Mouse (Mus musculus): ENCODE data around the gene Dhps. TPM values are rescaled to one million over a fixed set of nuclear protein-coding genes. Genes with fewer than 3 reads are reported as not detected.
A peak's percentile ranks its signal among the peaks of the same experiment; 100 is the strongest.

Gene Dhps
- polyA plus RNA-seq (2016; fragmentation: Nextera tagmentation; extraction: Ambion mirVana): 54.0 and 72.3 TPM in 2 replicates

DNA sequence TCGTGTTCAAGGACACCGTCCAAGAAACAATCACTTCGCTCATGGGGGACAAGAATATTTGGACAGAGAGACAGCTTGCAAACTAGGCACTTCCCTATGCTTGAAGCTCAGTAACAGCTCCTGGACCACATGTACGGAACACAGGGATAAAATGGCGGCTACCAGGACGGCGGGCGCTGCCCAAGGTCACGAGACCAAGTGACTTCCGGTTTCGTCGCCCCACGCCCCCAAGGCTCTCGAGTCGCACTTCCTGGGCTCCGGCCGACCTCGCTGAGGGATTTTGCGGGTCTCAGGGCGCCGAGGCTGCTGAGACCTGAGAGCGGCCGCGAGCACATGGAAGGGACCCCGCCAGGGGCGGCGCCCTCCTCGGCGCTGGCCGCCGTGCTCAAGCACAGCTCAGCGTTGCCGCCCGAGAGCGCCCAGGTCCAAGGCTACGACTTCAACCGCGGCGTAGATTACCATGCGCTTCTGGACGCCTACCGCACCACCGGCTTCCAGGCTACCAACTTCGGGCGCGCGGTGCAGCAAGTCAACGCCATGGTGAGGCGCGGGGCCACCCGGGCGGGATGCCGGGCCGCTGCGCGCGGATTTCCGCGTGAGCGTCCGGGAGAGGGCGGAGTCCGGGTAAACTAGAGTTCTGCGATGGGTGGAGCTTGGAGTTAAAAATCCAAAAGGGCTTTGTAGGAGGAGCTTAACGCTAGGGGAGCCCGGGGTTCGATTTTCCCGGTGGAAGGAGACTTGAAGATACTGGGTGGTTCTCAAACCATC is at the start of gene Dhps:
Gene Dhps (plus strand): TSS at position 244 of the 768 bp plus-strand sequence.
- Histone ChIP-seq H3K9me3 (no peaks in the 10 kb centered on the region), H3K4me3 (peak within 1 kb of the TSS; percentile 96), H3K4me1 (peaks cover 25% of the 10 kb centered on the region), H3K36me3 (peaks cover 44% of the 10 kb centered on the region), H3K27me3 (ENCODE audit: insufficient read depth, poor library complexity, severe bottlenecking) (no peaks in the 10 kb centered on the region), H3K27ac (peak within 1 kb of the TSS; percentile 97)
- WGBS: under 1% methylated on average over 68 of the region's 68 CpGs
- DNase-seq (ENCODE audit: low spot score): peak; percentile 96

DNA sequence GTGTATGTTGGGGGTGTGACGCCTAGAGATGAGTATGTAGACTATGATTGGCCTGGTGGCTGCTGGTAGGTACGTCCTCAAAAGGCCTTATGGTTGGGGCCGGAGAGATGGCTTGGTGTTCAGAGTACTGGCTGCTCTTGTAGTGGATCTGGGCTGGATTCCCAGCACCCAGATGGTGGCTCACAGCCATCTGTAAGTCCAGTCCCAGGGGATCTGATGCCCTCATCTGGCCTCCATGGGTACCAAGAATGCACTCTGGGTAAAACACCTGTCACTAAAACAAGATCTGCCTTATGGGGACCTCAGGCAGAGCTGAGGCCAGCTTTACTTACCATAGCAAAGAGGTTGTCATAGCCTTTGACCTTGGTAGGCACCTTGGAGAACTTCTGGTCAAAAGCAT is 47.7 kb upstream of the Dhps start:
- 95% methylated on average over 3 of the region's 3 CpGs for WGBS
- Histone ChIP-seq H3K36me3 (peaks cover 53% of the 10 kb centered on the region), H3K27me3 (ENCODE audit: insufficient read depth, poor library complexity, severe bottlenecking) (no peaks in the 10 kb centered on the region), H3K9me3 (no peaks in the 10 kb centered on the region), H3K4me1 (peaks cover 37% of the 10 kb centered on the region), H3K4me3 (0 out of 2 replicates have a peak overlapping the region, but pooled peaks have one; percentile 94), H3K27ac (no peak overlapping the region)
- no peak for DNase-seq (ENCODE audit: low spot score)

DNA sequence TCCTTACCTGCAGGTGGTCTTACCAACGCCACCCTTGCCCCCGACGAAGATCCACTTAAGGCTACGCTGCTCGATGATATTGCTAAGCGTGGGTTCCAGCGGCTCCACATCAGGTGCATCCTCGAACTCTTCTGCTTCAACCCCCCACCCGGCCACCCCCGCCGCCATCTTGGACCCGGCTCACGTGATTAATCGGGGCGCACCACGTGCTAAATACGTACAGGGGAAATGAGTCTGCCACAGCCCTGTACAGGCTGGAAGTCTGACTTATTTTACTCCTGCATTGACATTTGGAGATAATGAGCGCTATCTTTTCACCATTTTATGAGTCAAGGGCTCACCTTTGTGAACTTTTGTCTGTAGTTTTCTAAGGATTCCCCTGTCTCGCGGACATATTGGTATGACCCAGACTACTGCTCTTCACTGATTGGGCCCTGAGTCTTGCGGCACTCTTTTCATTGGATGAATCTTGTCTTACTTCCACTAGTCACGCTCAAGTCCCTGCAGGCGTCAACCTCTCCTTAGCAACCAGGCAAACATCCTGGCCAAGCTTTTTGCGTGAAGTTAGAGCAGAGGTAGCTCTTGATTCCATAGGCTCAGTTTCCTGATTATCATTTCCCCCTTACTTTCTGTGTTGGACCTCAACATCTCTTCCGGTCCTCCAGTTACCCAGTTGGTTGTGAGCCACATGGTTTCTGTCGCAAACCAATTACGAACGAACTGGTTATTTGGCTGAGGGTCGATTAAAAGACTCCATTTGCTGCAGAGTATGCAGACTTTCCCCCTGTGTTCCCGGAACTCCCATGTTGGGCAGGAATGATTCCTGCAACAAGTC is 46.2 kb upstream of the Dhps start, which contains the start of gene Asna1:
Gene Asna1 (minus strand): TSS at position 184 of the 835 bp plus-strand sequence.
- Histone ChIP-seq H3K27ac (peak within 1 kb of the TSS; percentile 96), H3K4me1 (peaks cover 45% of the 10 kb centered on the region), H3K36me3 (peaks cover 52% of the 10 kb centered on the region), H3K27me3 (ENCODE audit: insufficient read depth, poor library complexity, severe bottlenecking) (no peaks in the 10 kb centered on the region), H3K4me3 (peak within 1 kb of the TSS; percentile 94), H3K9me3 (no peaks in the 10 kb centered on the region)
- 5% methylated on average over 30 of the region's 30 CpGs for WGBS
- DNase-seq (ENCODE audit: low spot score): peak; percentile 96

GRCm38 (mm10) chr8:85026670-85027515 is 44.7 kb upstream of the Dhps start, which contains the start of gene Trir:
TSS of gene Trir (plus strand) at chr8:85026823.
- H3K4me3 ChIP-seq: peak within 1 kb of the TSS; percentile 94
- no peaks in the 10 kb centered on the region for H3K9me3 ChIP-seq
- H3K27me3 ChIP-seq (ENCODE audit: insufficient read depth, poor library complexity, severe bottlenecking): no peaks in the 10 kb centered on the region
- peaks cover 50% of the 10 kb centered on the region for H3K36me3 ChIP-seq
- H3K27ac ChIP-seq: peak within 1 kb of the TSS; percentile 96
- WGBS: under 1% methylated on average over 73 of the region's 75 CpGs
- peaks cover 45% of the 10 kb centered on the region for H3K4me1 ChIP-seq
- peak; percentile 99 for DNase-seq (ENCODE audit: low spot score)

- WGBS: under 1% methylated on average over 13 of the region's 13 CpGs
- peaks cover 45% of the 10 kb centered on the region for H3K4me1 ChIP-seq
- peaks cover 50% of the 10 kb centered on the region for H3K36me3 ChIP-seq
- H3K27ac ChIP-seq: peak overlapping the region; percentile 96
- no peaks in the 10 kb centered on the region for H3K9me3 ChIP-seq
- H3K27me3 ChIP-seq (ENCODE audit: insufficient read depth, poor library complexity, severe bottlenecking): no peaks in the 10 kb centered on the region
- H3K4me3 ChIP-seq: peak overlapping the region; percentile 94
- DNase-seq (ENCODE audit: low spot score): no peak
Observed at GRCm38 (mm10) chr8:85027516-85027855, 44.1 kb upstream of the Dhps start.

DNA sequence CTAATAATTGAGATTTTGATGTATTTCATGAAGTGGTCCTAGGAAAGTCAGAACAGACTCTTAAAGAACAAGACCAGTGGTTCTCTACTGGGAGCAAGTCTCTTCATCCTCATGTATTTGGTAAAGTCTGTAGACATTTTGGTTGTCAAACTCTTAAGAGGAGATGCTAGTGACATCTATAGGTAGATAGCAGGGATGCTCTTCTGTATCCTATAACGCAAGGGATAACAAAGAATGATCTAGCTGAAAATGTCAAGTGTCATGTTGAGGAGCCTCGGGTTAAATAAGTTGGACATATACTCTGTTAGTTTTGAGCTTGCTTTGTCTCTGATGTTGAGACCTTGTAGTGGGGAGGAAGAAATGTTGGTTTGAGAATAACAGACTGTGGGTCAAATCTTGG is 43.6 kb upstream of the Dhps start:
- H3K4me1 ChIP-seq: peaks cover 45% of the 10 kb centered on the region
- DNase-seq (ENCODE audit: low spot score): no peak
- peak overlapping the region; percentile 13; the same call in 1 of the 2 replicates for H3K27ac ChIP-seq
- 29% methylated on average over 2 of the region's 2 CpGs for WGBS
- no peaks in the 10 kb centered on the region for H3K9me3 ChIP-seq
- no peaks in the 10 kb centered on the region for H3K27me3 ChIP-seq (ENCODE audit: insufficient read depth, poor library complexity, severe bottlenecking)
- H3K4me3 ChIP-seq: peak overlapping the region; percentile 94
- peaks cover 49% of the 10 kb centered on the region for H3K36me3 ChIP-seq

- peaks cover 38% of the 10 kb centered on the region for H3K4me1 ChIP-seq
- H3K27me3 ChIP-seq (ENCODE audit: insufficient read depth, poor library complexity, severe bottlenecking): no peaks in the 10 kb centered on the region
- WGBS: 87% methylated on average over 14 of the region's 14 CpGs
- H3K9me3 ChIP-seq: no peaks in the 10 kb centered on the region
- no peak overlapping the region for H3K27ac ChIP-seq
- peaks cover 49% of the 10 kb centered on the region for H3K36me3 ChIP-seq
- H3K4me3 ChIP-seq: peak overlapping the region; percentile 94; the same call in 1 of the 2 replicates
- no peak for DNase-seq (ENCODE audit: low spot score)
Observed at GRCm38 (mm10) chr8:85029271-85029670, 42.3 kb upstream of the Dhps start.

DNA sequence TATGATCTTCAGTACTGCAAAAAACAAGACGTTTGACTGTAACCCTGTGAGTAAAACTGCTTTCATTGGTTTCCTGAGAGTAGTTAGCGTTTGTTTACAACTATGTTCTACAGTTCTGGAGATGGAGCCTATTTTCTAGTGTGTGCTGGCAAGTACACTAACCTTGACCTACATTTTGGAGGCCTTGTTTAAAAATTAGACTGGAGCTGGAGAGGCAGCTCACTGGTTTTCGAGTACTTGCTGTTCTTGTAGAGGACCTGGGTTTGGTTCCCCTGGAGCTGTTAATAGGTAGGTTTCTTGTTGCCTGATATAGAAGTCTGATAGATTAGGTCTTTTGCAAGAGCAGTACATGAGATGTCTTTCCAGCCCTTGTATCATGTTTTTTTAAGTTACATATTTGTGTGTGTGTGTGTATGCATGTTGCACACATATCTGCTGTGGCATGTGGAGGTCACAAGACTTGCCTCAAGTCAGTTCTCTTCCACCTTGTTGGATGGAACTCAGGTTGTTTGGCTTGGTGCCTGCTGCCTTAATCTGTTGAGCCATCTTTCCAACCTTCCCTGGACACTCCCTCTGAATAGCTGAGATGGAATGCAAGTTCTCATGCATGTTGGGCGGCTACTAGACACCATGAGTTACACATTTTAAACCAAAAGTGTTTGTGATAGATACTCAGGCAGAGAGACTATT is 38.8 kb upstream of the Dhps start:
- Histone ChIP-seq H3K36me3 (peaks cover 49% of the 10 kb centered on the region), H3K4me3 (no peak overlapping the region), H3K4me1 (peaks cover 32% of the 10 kb centered on the region), H3K27me3 (ENCODE audit: insufficient read depth, poor library complexity, severe bottlenecking) (no peaks in the 10 kb centered on the region), H3K9me3 (no peaks in the 10 kb centered on the region), H3K27ac (no peak overlapping the region)
- 78% methylated on average over 4 of the region's 4 CpGs for WGBS
- DNase-seq (ENCODE audit: low spot score): no peak

- no peak for DNase-seq (ENCODE audit: low spot score)
- Histone ChIP-seq H3K4me3 (no peak overlapping the region), H3K36me3 (peaks cover 49% of the 10 kb centered on the region), H3K27me3 (ENCODE audit: insufficient read depth, poor library complexity, severe bottlenecking) (no peaks in the 10 kb centered on the region), H3K9me3 (no peaks in the 10 kb centered on the region), H3K27ac (no peak overlapping the region), H3K4me1 (peaks cover 31% of the 10 kb centered on the region)
- 37% methylated on average over 1 of the region's 1 CpGs for WGBS
Observed at GRCm38 (mm10) chr8:85033867-85034266, 37.7 kb upstream of the Dhps start.

DNA sequence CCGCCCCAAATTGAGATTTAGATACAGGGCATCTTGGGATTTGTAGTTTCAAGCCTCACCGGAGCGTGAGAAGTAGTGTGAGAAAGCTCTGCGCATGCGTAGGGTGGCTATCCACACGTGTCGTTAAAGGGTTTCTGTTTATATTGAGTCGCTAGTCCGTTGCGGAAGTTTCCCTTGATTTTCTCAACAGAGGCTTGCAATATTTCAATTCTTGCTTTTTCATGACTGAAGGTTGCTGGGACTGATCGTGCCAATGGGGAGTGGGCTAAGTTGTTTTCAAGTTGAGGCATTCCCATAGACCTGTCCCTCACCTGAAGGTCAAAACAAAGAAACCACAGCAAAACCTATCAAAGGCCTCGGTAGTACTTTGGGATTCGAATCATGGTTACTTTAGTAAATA is 36.8 kb upstream of the Dhps start:
- H3K9me3 ChIP-seq: no peaks in the 10 kb centered on the region
- 2% methylated on average over 13 of the region's 13 CpGs for WGBS
- H3K4me1 ChIP-seq: peaks cover 26% of the 10 kb centered on the region
- peak overlapping the region; percentile 96 for H3K27ac ChIP-seq
- H3K4me3 ChIP-seq: peak overlapping the region; percentile 85
- DNase-seq (ENCODE audit: low spot score): peak; percentile 91
- H3K36me3 ChIP-seq: peaks cover 41% of the 10 kb centered on the region
- no peaks in the 10 kb centered on the region for H3K27me3 ChIP-seq (ENCODE audit: insufficient read depth, poor library complexity, severe bottlenecking)

DNA sequence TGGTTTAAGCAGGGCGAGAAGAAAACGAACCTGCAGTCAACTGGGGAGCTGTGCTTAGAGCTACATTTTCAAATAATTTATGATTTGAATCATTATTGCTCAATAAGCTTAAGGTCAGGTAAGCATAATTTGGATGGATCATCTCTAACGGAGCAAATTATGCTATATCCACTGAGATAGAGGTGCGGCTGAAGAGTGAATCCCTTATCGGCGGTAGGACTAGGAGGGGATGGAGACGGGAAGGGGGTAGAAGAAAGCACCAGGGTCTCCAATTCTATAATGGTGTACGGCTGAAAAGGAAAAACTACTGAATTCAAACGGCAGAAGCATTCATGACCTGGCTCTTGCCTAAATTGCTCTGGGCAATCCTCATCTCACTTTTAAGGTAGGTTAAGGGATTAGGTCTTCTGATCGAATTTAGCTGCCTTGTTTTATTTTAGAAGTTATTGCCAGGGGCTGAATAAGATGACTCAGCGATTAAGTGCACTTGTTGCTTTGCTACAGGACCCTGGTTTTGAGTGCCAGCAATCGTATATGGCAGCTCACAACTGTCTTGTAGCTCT is 36.3 kb upstream of the Dhps start:
- no peaks in the 10 kb centered on the region for H3K9me3 ChIP-seq
- peaks cover 41% of the 10 kb centered on the region for H3K36me3 ChIP-seq
- H3K4me3 ChIP-seq: peak overlapping the region; percentile 85
- no peak for DNase-seq (ENCODE audit: low spot score)
- H3K4me1 ChIP-seq: peaks cover 26% of the 10 kb centered on the region
- peak overlapping the region; percentile 96 for H3K27ac ChIP-seq
- WGBS: 7% methylated on average over 12 of the region's 12 CpGs
- no peaks in the 10 kb centered on the region for H3K27me3 ChIP-seq (ENCODE audit: insufficient read depth, poor library complexity, severe bottlenecking)
